In the genomic region with DNA sequence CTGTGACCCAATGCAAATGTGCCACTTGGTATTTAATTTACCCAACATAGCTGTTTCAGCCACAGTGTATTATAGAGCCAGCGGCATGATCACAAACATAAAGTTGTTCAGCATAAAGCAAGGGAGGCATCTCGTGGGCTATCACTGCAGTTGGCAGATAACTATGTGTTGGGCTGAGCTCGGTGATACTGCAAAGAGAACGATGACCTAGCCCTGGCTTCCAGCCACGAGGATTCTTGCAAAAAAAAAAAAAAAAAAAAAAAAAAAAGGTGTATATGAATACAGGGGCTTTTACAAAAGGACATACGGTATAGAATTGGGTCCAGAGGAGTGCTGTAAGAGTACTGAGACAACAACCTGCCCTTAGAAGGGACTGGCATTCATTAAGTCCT, we compare ENCODE assay signal across 1 mouse cellular context.
TF ChIP-seq lines count a peak whose summit lies in the region.

No protein-coding gene starts in this region.

TF ChIP-seq in MEL, 35 proteins besides CTCF, POLR2A, EP300 and RAD21 (continued from another document):
- TF ChIP-seq SMC3 (IDR thresholded peaks at IDR 0.05; ENCODE audit: low read depth, low read length) (no peak), GATA1 (IDR thresholded peaks at IDR 0.05; ENCODE audit: low read depth, low read length) (peak; percentile 61), USF1 (IDR thresholded peaks at IDR 0.05; ENCODE audit: low read depth, low read length) (no peak)
